Mouse (Mus musculus) layer of hippocampus, postnatal 10 days (tissue): Measurements from ENCODE around the gene Slc3a1. TPM values are rescaled to one million over a fixed set of nuclear protein-coding genes. Genes with fewer than 3 reads are reported as not detected.

ENCODE experiments used
- DNase-seq, 2 experiments: peaks; one replicate each; pipeline ENCODE4 v3.0.0; 2021; ENCODE audit warnings: low spot score in 2 of 2
- total RNA-seq, 2 experiments: library from RNA; stranded (reverse); gene quantifications; 2 replicates each; pipeline ENCODE4 v1.2.3; 2021

Slc3a1 gene
- total RNA-seq, 2 experiments from 2014 or later: not detected

- no peak for DNase-seq
Measured at GRCm38 (mm10) chr17:85088401-85088800, 60.2 kb downstream of the Slc3a1 start.

GRCm38 (mm10) chr17:85089011-85089410 is 60.8 kb downstream of the Slc3a1 start:
- DNase-seq: no peak

- DNase-seq: peak in 1 of 2 experiments; percentile 16
Measured at GRCm38 (mm10) chr17:85089621-85090020, 61.4 kb downstream of the Slc3a1 start.

- peak; percentile 93 to 94 for DNase-seq
Measured at GRCm38 (mm10) chr17:85090120-85091099, 62.2 kb downstream of the Slc3a1 start, which contains the start of the genes Prepl and Camkmt. Prepl (minus strand) TSS chr17:85090241. Camkmt (plus strand) TSS chr17:85090552.

- no peak for DNase-seq
Measured at GRCm38 (mm10) chr17:85091762-85092161, 63.6 kb downstream of the Slc3a1 start.

GRCm38 (mm10) chr17:85096396-85096795 is 68.2 kb downstream of the Slc3a1 start:
- no peak for DNase-seq

GRCm38 (mm10) chr17:85098677-85099323 is 70.6 kb downstream of the Slc3a1 start:
- no peak for DNase-seq

GRCm38 (mm10) chr17:85100232-85100631 is 72.1 kb downstream of the Slc3a1 start:
- DNase-seq: no peak

GRCm38 (mm10) chr17:85101751-85102150 is 73.6 kb downstream of the Slc3a1 start:
- no peak for DNase-seq

GRCm38 (mm10) chr17:85103310-85103709 is 75.1 kb downstream of the Slc3a1 start:
- DNase-seq: no peak

- no peak for DNase-seq
Measured at GRCm38 (mm10) chr17:85110640-85111039, 82.5 kb downstream of the Slc3a1 start.

- no peak for DNase-seq
Measured at GRCm38 (mm10) chr17:85113441-85113840, 85.3 kb downstream of the Slc3a1 start.

Other genes with a start within 250 kb of the Slc3a1 start
- 10 to 100 TPM; 67.2 to 75.3 TPM for gene Lrpprc, start 237.6 kb upstream of the Slc3a1 start, total RNA-seq
- gene Ppm1b, start 71.6 kb upstream of the Slc3a1 start, total RNA-seq: 100 to 1,000 TPM; 106 to 116 TPM
- gene Prepl, start 61.9 kb downstream of the Slc3a1 start, total RNA-seq: 100 to 1,000 TPM; 291 to 295 TPM
- gene Camkmt, start 62.2 kb downstream of the Slc3a1 start, total RNA-seq: 10 to 100 TPM; 11.2 to 14.6 TPM